Mouse (Mus musculus): ENCODE results near the gene Gm1113.
A peak's percentile ranks its signal among the peaks of the same experiment; 100 is the strongest.

Gm1113 gene

GRCm38 (mm10) chr9:35518169-35518568, at the start of gene Gm1113:
Gene Gm1113 (minus strand): TSS chr9:35518269.
- no peak for DNase-seq

- no peak for DNase-seq
These were observed 46.6 kb upstream of the Gm1113 start for GRCm38 (mm10) chr9:35564536-35565240.

GRCm38 (mm10) chr9:35561583-35561982, 43.5 kb upstream of the Gm1113 start:
- DNase-seq, result no peak

GRCm38 (mm10) chr9:35561076-35561475, 43.0 kb upstream of the Gm1113 start:
- no peak for DNase-seq

- DNase-seq, result peak; percentile 86
These were observed 41.2 kb upstream of the Gm1113 start for GRCm38 (mm10) chr9:35559009-35559890.

- DNase-seq, result peak; percentile 92
These were observed 40.4 kb upstream of the Gm1113 start, which contains the start of the genes Ddx25 and Pus3 for GRCm38 (mm10) chr9:35558257-35559008. Gene Ddx25 (minus strand): TSS chr9:35558528. Gene Pus3 (plus strand): TSS chr9:35558595.

- DNase-seq, result no peak
These were observed 38.5 kb upstream of the Gm1113 start for GRCm38 (mm10) chr9:35556494-35557102.

- DNase-seq, result no peak
These were observed 30.4 kb upstream of the Gm1113 start for GRCm38 (mm10) chr9:35548455-35548854.

- no peak for DNase-seq
These were observed 28.7 kb upstream of the Gm1113 start for GRCm38 (mm10) chr9:35546745-35547144.

- DNase-seq, result no peak
These were observed 27.6 kb upstream of the Gm1113 start for GRCm38 (mm10) chr9:35545704-35546103.

GRCm38 (mm10) chr9:35544666-35545065, 26.6 kb upstream of the Gm1113 start:
- no peak for DNase-seq

GRCm38 (mm10) chr9:35543099-35543860, 25.2 kb upstream of the Gm1113 start:
- no peak for DNase-seq

- DNase-seq, result no peak
These were observed 23.9 kb upstream of the Gm1113 start for GRCm38 (mm10) chr9:35541941-35542340.

- DNase-seq, result peak; percentile 55
These were observed 23.4 kb upstream of the Gm1113 start for GRCm38 (mm10) chr9:35541488-35541887.

GRCm38 (mm10) chr9:35541024-35541423, 23.0 kb upstream of the Gm1113 start:
- no peak for DNase-seq

- DNase-seq, result no peak
These were observed 21.1 kb upstream of the Gm1113 start for GRCm38 (mm10) chr9:35539001-35539750.

- no peak for DNase-seq
These were observed 17.8 kb upstream of the Gm1113 start for GRCm38 (mm10) chr9:35535876-35536275.

GRCm38 (mm10) chr9:35535110-35535509, 17.0 kb upstream of the Gm1113 start:
- peak; percentile 43 for DNase-seq

- no peak for DNase-seq
These were observed 15.2 kb upstream of the Gm1113 start for GRCm38 (mm10) chr9:35533266-35533665.

GRCm38 (mm10) chr9:35529796-35530195, 11.7 kb upstream of the Gm1113 start:
- no peak for DNase-seq

GRCm38 (mm10) chr9:35529141-35529540, 11.1 kb upstream of the Gm1113 start:
- DNase-seq, result no peak
